Mouse (Mus musculus): ENCODE measurements around the gene Rin3.

Rin3 gene

DNA sequence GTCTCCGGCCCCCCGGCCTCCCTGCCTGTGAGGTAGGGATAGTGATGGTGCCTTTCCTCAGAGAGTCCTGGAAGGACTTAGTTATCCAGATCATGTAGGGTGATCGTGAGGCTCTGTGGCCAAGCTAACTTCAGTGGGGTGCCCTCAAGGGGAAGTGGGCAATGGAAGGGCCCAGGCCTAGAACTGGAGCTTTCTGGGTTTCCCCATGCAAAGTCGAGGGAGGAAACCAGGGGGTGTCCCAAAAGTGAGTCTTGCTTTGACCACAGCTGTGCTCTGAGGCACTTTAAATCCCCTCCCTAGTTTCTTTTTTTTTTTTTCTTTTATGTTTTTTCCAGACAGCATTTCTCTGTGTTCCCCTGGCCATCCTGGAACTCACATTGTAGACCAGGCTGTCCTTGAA is 47.3 kb downstream of the Rin3 start:
- in situ Hi-C loops (cut with MseI, MboI) = no loop called here

DNA sequence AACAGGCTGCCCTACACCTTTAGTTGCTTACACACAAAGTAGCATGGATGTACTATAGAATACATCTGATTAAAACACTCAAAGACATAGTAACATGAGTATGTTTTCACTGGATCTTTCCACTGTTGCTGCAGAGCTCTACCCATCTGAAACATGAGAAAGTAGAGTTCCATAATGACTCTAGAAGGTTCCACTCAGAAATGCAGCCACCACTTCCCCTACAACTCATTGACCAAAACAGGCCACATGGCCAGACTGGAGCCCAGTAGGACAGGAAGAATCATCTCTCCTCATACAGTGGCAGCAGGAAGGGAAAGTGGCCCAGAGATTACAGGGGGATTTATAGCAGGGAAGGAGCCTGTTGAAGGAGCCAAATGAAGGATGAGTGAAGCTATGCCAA is 47.9 kb downstream of the Rin3 start:
- in situ Hi-C loops (cut with MseI, MboI) = no loop called here

DNA sequence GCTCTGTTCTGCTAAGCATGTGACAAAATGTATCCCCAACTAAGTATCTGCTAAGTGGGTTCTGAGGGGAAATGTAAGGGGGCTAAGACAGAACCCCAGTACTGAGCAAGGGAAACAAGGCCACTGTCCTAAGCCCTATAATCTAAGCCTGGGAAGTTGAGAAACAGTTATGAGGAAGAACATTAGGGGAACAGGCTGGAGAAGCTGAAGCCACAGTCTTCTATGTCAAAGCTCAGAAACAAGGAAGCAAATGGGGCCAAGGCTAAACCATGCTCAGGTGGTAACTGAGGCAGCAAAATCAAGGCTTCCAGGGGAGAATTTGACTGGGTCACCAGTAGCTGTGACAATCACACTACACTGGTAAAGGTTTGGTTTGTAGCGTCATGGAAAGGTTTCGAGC is 50.3 kb downstream of the Rin3 start:
- in situ Hi-C loops (cut with MseI, MboI) = no loop called here

DNA sequence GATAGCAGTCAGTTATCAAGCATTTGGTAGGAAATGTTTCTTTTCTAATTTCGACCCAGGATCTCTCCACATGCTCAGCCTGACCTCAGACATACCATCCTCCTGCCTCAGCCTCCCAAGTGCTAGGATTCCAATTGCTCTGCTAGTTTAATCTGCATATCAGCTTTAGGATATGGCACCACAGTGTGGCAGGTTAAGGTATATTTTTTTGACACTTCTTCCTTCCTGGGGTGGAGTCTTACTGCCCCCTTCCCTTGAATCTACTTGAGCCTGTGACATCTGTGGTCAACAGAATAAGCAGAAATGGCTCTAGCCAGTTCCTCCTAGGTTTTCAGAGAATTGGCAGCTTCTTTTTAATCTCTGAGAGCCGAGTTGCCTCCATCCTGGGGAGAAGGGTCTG is 56.2 kb downstream of the Rin3 start:
- in situ Hi-C loops (cut with MseI, MboI) = no loop called here

DNA sequence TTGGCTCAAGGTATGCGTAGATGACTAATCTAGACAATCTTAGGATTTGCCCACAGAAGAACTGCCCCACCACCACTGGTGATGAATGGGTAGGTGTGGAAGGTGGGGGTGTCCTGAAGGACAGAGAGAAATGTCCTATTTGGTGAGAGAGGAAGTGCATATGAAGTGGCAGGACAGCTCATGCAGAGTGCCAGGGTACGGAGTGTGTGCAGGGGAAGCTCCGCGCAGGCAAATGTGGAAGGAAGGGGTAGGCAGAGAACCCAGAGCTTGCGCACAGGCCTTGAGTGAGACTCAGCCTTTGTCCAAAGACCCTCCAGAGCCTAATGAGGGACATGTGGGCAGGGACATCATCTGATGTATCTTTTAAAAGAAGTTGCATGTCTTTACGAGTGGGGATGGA is 57.6 kb downstream of the Rin3 start:
- in situ Hi-C loops (cut with MseI, MboI) = loop anchor here in 1 of 2 experiments (10.0 kb wide), 1 partner anchor 156 kb away; no protein-coding TSS in a partner anchor

DNA sequence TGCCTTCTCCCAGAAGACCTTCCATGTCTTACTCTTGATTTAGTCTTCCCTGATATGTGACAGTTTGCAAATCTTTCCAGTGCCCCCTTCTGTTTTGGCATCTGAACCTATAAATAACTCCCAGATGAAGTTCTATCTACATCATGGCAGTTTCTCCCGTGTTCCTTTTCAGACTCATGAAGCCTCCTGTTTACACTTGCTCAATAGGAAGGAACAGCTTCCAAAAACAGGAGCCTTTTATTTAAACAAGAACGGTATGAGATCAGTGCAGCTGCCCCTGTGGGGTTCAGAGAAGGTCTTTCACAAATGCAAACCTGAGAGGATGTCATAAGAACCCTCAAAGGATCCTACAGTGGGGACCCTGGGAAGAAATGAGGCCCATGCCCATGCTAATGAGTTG is 59.3 kb downstream of the Rin3 start:
- in situ Hi-C loops (cut with MseI, MboI) = loop anchor here in 1 of 2 experiments (10.0 kb wide), 1 partner anchor 157 kb away; no protein-coding TSS in a partner anchor

DNA sequence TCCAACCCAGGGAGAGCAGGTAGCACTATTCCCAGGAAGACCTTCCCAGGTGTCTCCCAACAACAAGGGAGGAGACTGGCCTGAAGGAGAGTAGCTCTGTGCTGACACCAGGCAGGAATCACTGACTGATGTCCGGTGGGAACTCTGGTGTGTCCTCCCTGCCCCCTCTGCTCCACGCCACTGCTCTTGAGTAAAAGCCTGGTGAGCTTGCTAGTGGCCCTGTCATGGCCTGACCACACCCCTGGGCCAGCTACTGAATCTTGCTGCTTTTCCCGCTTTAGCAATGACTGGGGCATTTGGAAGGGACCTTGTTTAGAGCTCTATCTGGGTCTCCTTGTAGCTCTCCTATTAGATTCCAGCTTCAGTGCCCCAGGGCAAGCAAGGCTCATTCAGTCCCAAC is 59.8 kb downstream of the Rin3 start:
- in situ Hi-C loops (cut with MseI, MboI) = loop anchor here in 1 of 2 experiments (10.0 kb wide), 1 partner anchor 158 kb away; no protein-coding TSS in a partner anchor

DNA sequence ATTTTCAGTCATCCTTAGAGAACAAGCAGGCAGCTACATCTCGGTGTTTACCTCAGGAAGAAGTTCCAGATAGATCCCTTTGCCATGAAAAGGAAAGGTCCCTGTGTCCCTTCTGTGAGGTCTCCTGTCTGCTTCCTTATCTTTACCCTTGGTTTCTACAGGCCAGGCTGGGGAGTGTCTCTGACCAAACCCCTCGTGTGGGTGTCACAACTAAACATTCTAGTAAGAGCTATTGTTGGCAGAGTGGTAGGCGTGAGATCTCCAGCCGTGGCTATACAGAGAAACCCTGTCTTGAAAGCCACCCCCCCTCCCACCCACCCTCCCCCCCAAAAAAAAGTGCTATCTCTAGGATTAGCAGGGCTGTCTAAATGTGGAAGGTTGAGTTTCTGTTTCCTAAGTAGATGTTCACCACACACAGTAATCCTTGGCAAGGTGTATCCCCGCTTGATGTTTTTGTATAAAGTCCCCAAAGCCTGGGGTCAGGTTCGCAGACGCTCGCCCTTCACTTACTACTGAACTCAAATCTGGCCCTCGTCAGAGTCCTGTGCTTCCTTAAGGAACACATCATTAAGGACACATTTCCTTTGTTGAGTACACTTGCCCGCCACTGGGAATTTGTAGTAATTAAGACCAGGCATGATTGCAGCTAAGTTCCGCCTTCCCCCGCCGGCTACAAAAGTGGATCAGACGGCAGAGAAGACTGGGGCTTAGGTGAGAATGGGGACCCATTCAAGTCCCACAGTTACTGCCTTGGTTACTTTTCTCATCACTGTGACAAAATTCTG is 62.4 kb downstream of the Rin3 start:
- in situ Hi-C loops (cut with MseI, MboI) = loop anchor here in 1 of 2 experiments (10.0 kb wide), 1 partner anchor 160 kb away; no protein-coding TSS in a partner anchor

DNA sequence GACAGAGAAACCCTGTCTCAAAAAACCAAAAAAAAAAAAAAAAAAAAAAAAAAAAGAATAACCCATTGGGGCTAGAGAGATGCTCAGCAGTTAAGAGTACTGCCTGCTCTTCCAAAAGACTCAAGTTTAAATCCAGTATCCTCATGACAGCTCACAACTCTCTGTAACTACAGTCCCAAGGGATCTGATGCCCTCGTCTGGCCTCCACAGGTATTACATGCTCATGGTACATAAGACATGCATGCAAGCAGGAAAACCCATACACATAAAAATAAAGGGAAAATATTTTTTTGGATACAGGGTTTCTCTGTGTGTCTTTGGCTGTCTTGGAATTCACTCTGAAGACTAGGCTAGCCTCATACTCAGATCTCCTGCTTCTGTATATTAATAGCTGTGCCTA is 63.7 kb downstream of the Rin3 start:
- in situ Hi-C loops (cut with MseI, MboI) = loop anchor here in 1 of 2 experiments (10.0 kb wide), 1 partner anchor 162 kb away; no protein-coding TSS in a partner anchor

DNA sequence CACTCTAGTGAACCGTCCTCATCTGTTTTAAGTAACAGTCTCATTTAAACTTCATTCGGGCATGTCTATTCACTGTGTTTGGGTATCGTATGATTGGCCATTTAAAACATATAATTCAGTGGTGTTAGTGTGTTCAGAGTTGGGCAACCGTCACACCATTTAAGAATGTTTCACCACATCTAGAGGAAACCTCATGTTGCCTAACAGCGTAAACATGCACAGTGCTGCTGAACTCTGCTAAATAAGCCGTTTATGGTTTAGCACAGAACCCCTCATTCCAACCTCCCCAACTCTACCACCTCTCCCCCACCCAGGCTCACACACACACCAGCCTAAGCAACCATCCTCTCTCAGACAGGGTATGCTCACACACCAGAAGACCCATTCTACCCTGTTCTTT is 65.6 kb downstream of the Rin3 start:
- in situ Hi-C loops (cut with MseI, MboI) = loop anchor here in 1 of 2 experiments (10.0 kb wide), 1 partner anchor 164 kb away; no protein-coding TSS in a partner anchor

DNA sequence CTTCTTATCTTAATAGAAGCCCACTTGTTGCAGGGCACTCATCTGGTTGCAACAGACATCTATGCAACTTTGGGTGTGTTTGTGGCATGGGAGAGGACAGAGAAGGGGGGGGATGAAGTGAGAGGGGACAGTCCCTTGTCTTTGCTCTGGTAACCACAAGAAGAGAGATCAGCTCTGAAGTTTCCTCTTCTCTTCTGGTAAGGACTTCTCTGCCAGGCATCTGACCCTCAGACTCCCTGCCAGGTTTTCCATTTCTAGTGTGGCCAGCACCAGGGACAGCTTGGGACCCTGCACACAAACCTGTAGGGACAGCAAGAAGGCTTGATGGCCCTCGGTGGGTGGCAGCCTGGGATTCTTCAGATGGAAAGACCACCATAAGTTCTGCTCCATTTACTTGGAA is 68.1 kb downstream of the Rin3 start:
- in situ Hi-C loops (cut with MseI, MboI) = loop anchor here in 1 of 2 experiments (25.0 kb wide), 1 partner anchor 339 kb away; no protein-coding TSS in a partner anchor

DNA sequence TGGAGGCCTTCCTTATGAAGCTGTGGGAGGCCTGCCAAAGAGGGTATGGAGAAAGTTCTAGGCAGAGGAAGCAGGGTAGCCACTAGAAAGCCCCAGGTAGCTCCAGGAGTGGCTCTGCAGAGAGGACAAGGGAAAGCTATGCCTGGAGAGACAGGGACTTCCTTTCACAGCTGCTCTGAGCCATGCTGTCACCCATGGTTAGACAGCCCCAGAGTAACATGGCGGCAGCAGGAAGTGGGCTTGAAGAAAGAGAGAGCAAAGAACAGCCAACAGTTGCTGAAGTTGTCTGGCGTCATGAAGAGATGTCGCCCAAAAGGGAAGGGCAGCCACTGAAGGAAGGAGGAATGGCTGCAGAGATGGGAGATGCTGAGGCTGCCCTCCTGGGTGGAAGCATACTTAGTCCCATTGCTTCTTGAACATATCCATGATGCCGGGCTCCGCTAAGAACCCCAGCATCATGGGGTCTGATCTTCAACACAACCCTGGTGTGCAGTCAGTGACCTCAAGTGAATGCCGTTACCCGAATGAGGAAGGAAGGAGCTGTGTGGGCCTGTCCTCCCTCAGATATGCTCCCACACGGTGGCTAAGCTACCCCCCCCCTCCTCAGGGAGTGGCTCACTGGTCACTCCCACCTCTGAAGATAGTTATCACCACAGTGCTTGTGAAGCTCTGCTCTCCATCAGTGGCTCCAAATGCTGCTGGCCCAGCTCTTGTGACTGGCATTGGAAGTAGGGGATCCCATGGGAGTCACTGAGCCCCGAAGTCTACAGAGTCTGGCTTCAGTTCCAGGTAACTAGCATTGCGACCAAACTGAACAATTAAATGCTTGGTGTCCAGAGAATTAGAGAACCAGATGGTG is 71.5 kb downstream of the Rin3 start:
- in situ Hi-C loops (cut with MseI, MboI) = loop anchor here in 1 of 2 experiments (25.0 kb wide), 1 partner anchor 342 kb away; no protein-coding TSS in a partner anchor

DNA sequence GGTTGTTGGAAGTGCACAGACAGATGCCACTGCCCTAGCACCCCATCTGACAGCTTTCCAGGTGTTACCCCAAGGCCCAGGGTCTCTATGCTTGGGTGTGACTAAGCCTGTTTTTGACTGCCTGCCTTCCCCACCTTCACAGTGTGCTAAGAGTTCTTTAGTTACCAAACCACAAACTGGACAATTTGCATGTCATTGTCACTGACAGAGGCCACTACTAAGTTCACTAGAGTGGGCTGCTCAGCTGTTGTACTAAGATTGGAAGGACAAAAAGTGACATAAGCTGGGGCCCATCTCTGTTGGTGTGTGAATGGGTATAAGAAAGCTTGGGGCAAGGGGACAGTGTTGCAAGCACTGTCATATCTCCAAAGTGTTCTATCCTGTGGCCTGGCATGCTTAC is 72.9 kb downstream of the Rin3 start:
- in situ Hi-C loops (cut with MseI, MboI) = loop anchor here in 1 of 2 experiments (25.0 kb wide), 1 partner anchor 343 kb away; no protein-coding TSS in a partner anchor

DNA sequence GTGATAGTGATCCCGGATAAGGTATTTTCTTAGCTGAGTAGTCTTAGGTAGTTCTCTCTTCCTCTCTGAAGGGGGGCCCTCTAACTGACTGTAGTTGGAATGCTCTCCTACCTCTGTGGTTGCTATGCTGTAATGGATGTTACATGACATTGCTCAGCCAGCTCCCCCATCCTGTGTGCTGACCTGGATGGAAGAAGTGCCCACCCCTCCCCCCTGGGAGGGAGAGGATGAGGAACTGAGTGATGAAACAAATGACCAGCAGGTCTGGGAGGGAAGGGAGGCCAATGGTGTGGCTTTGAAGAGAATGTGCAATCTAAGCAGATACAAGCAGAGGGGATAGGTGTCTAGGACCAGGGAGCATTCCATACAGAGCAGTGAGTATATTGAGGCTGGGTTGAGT is 73.9 kb downstream of the Rin3 start:
- in situ Hi-C loops (cut with MseI, MboI) = loop anchor here in 1 of 2 experiments (25.0 kb wide), 1 partner anchor 344 kb away; no protein-coding TSS in a partner anchor

DNA sequence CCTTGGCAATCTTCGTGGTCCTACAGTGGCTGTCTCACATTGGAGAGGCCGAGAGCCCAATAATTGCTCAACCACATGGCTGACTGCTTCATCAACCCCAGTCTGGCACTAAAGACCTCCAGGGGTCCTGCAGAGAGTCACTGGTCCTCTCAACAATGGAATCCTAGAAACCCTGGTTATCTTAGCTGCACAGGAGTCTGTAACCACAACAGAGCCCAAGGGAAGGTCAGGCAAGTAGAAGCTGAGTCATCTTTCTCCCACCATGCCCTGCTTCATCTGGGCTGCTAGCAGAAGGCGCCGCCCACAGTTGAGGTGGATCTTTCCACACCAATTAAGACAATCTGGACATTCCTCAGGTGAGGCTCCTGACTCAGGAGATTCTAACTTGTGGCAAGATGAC is 76.5 kb downstream of the Rin3 start:
- in situ Hi-C loops (cut with MseI, MboI) = loop anchor here in 1 of 2 experiments (25.0 kb wide), 1 partner anchor 347 kb away; no protein-coding TSS in a partner anchor

DNA sequence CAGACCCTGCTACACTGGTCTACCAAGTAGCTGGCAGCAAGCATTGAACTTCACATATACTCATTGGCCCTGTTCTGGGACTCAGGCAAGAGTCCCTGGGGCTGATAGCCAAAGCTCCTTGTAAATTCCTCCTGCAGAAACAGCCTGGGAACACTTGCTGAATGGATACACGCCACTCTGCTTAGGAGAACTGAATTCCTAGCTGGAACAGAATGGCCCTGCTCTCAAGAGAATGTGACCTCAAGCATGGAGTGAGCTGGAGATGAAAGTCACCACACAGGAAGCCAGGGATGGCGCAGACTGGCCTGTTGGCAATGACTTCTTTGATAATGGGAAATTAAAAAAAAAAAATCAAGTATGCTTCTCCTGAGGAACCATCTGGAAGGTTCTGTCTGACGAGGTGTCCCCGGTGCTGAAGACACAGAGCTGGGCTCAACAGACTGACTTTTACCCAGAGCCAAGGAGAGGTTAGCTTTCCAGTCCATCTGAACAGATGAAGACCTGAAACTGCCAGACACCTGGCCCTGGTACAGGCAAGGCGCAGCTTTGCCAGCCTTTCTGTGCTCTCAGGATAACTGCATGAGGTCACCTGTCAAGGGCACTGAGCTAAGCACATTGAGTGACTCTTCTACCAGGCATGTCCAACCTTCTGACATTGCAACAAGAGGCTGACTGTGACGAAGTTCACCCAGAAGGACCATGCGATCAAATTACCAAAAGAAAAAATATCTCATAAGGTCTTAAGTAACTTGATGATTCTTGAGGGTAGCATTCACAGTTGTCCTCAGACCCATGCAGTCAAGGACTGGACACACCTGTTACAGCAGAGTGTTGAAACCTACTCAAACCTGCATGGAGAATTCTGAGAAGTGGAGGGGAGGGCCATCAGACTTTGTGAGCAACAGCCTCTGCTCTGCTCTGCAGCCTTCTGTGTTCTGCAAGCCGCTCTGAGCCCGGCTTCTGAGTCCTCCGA is 78.6 kb downstream of the Rin3 start:
- in situ Hi-C loops (cut with MseI, MboI) = loop anchor here in 1 of 2 experiments (25.0 kb wide), 1 partner anchor 349 kb away; no protein-coding TSS in a partner anchor

DNA sequence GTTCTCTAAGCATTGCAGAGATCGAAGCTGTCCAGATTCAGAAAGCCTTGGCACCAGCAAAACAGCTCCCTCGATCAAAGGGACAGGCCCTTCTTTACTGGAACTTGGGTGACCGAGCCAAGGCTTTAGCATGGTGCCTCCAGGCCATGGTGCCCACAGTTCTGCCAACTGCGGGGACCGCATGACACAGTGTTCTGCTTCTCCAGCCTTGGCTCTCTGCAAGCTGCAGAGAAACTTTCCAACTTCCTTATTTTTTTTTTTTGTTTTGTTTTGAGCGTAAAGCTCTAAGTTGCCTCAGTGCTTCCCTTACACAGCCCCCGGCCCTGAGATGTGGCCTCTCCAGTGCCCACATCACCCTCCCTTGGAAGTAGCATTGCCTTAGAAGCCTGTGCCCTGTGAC is 82.2 kb downstream of the Rin3 start:
- in situ Hi-C loops (cut with MseI, MboI) = loop anchor here in 1 of 2 experiments (25.0 kb wide), 1 partner anchor 353 kb away; no protein-coding TSS in a partner anchor

DNA sequence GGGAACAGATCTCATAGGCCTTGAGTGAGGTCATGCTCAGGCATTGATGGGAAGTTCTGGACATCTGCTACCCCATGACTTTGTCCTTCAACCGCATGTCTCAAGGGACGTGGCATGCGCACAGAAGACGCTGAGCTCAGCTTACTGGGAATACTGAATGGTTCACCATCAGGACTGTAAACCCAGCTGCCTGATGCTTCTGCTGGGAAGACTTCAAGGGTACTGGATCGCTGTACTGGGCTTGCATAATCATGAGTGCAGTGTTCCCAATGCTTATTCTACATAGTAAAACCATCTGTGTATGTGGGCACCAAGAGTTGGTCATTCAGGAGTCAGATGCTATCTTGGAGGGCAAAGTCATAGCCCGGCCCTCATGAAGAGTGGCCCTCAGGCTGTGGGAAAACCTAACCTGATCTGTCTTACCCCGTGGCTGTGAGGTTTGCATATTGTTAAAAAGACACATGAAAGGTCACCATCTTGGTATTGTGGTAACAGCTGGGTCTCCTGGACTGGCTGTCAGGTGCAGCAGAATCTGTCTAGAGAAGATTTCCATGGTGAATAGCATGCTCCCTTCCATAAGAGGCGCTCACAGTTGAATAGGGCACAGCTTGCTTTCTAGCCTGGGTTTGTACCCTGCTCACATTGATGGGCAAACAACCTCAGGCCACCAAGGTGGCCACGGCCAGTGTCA is 83.4 kb downstream of the Rin3 start:
- in situ Hi-C loops (cut with MseI, MboI) = loop anchor here in 1 of 2 experiments (25.0 kb wide), 1 partner anchor 354 kb away; no protein-coding TSS in a partner anchor

DNA sequence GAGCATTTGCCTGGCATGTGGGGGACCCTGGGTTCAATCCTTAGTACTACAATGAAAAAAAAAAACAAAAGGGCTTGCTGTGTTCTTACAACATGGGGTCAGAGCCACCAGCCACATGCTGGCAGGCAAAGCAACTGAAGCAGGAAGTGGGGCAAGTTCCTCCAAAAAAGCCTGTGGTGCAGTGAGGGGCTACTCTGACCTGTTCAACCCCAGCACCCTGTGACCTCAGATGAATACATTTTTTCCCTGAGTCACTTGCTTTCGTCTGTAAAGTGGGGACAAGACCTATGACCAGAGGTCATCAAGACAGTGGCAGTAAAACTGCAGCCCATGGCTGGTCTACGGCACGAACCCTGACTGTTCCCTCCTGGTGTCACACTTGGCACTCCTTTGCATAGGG is 84.2 kb downstream of the Rin3 start:
- in situ Hi-C loops (cut with MseI, MboI) = loop anchor here in 1 of 2 experiments (25.0 kb wide), 1 partner anchor 355 kb away; no protein-coding TSS in a partner anchor

DNA sequence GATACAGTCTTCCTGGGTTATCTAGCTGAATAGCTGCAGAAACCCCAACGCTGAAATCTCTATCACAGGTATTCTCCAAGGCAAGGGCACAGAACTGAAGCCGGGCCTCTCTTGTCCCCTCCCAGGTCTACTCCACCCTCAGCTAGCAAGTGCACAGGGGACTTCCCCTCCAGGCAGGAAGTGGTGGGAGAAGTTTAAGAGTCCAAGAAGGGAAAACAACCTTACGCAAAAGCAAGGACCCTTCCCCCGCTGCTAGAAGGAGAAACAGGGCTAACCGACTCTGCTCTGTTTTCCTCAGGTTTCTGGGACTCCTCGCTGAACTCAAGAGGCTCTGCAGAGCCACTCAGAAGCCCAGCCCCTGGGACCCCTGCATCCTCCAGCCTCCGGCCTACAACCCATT is 85.2 kb downstream of the Rin3 start:
- in situ Hi-C loops (cut with MseI, MboI) = loop anchor here in 1 of 2 experiments (25.0 kb wide), 1 partner anchor 356 kb away; no protein-coding TSS in a partner anchor

Measured in mouse trophoblast stem cell (cell line).